Mouse (Mus musculus): Measurements from ENCODE around the gene Ndufa3. TPM values are rescaled to one million over a fixed set of nuclear protein-coding genes. Genes with fewer than 3 reads are reported as not detected.
"Not testable (repeated sequence)": the region's sequence is repeated elsewhere in the genome, so short reads cannot be mapped to it uniquely, and the experiment has no call there.

Ndufa3 gene
- polyA plus RNA-seq, 1 experiment, result 99.6 TPM

DNA sequence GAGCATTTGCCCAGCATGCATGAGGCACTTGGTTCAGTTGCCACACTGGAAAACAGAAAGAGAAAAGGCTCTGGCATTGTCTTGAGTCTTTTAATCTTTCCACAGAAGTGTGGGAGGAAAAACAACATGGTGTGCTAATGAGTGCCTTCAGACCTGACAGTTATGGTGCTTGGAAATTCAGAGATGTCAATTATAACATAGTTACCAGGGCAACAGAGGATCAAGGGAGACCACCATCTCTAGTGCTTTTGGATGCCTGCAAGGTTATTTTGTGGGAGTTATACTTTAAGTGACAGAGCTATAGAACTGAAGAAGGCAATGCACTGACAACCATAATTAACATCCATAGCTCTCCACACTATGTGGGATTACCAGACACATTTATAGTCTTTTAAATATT, 23.3 kb upstream of the Ndufa3 start:
- H3K27ac ChIP-seq (ENCODE audit: control insufficient read depth, insufficient read depth, low read depth, low read length), result no peak overlapping the region
- no peak for TF ChIP-seq POLR2A (IDR thresholded peaks at IDR 0.05; ENCODE audit: control insufficient read depth, low read depth, low read length)
- TF ChIP-seq CTCF (IDR thresholded peaks at IDR 0.05; ENCODE audit: control insufficient read depth, insufficient read depth, insufficient replicate concordance, low read depth, low read length), result no peak
- H3K27me3 ChIP-seq (ENCODE audit: control insufficient read depth, insufficient read depth, low read length), result no peaks in the 10 kb centered on the region
- H3K4me3 ChIP-seq (ENCODE audit: control insufficient read depth, low read depth, low read length), result no peak overlapping the region
- no peaks in the 10 kb centered on the region; the same call in 1 of the 2 replicates for H3K4me1 ChIP-seq (ENCODE audit: control insufficient read depth, insufficient read depth, low read length)
- H3K36me3 ChIP-seq (ENCODE audit: control insufficient read depth, insufficient read depth, low read length), result no peaks in the 10 kb centered on the region

DNA sequence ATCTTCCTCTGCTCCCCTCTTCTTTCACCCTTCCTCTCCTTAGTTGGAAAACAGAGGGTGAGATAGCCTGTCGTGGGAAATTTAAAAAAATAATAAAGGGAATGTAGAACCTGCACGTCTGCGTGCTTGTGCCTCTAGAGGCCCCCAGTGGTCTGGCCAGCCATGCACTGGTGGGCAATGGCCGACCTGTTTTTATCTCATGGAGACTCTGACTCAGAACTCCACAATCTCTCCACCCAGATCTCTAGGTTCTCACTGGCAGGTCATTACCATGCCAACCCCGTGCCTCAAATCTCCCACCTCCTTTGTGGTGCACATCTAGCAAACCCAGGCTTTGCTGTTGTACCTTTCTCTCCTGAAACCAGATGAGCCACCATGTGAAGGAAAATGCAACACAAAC, 22.5 kb upstream of the Ndufa3 start:
- Histone ChIP-seq H3K27me3 (ENCODE audit: control insufficient read depth, insufficient read depth, low read length) (no peaks in the 10 kb centered on the region), H3K27ac (ENCODE audit: control insufficient read depth, insufficient read depth, low read depth, low read length) (no peak overlapping the region), H3K4me1 (ENCODE audit: control insufficient read depth, insufficient read depth, low read length) (no peaks in the 10 kb centered on the region; the same call in 1 of the 2 replicates), H3K4me3 (ENCODE audit: control insufficient read depth, low read depth, low read length) (no peak overlapping the region; the same call in 1 of the 2 replicates), H3K36me3 (ENCODE audit: control insufficient read depth, insufficient read depth, low read length) (no peaks in the 10 kb centered on the region)
- TF ChIP-seq POLR2A (IDR thresholded peaks at IDR 0.05; ENCODE audit: control insufficient read depth, low read depth, low read length), result no peak
- TF ChIP-seq CTCF (IDR thresholded peaks at IDR 0.05; ENCODE audit: control insufficient read depth, insufficient read depth, insufficient replicate concordance, low read depth, low read length), result no peak

DNA sequence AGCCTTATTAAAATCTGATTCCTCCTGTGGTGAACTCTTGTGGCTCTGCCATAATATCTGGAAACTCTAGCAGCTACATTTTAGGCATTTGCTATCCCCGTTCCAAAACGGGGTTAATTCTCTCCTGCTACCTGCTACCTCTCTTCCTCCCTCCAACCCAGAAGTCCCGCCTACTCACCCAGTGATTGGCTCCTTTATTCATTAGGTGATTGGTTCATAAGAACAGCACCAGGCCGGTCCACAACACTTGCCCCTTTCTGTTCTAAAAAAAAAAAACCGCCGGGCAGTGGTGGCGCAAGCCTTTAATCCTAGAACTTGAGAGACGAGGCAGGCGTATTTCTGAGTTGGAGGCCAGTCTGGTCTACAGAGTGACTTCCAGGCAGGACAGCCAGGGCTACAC, 22.0 kb upstream of the Ndufa3 start:
- H3K4me3 ChIP-seq (ENCODE audit: control insufficient read depth, low read depth, low read length), result no peak overlapping the region; the same call in none of the 2 replicates
- no peaks in the 10 kb centered on the region; the same call in 1 of the 2 replicates for H3K4me1 ChIP-seq (ENCODE audit: control insufficient read depth, insufficient read depth, low read length)
- H3K36me3 ChIP-seq (ENCODE audit: control insufficient read depth, insufficient read depth, low read length), result no peaks in the 10 kb centered on the region
- H3K27ac ChIP-seq (ENCODE audit: control insufficient read depth, insufficient read depth, low read depth, low read length), result no peak overlapping the region
- H3K27me3 ChIP-seq (ENCODE audit: control insufficient read depth, insufficient read depth, low read length), result no peaks in the 10 kb centered on the region
- TF ChIP-seq POLR2A (IDR thresholded peaks at IDR 0.05; ENCODE audit: control insufficient read depth, low read depth, low read length) (no peak), CTCF (IDR thresholded peaks at IDR 0.05; ENCODE audit: control insufficient read depth, insufficient read depth, insufficient replicate concordance, low read depth, low read length) (no peak)

DNA sequence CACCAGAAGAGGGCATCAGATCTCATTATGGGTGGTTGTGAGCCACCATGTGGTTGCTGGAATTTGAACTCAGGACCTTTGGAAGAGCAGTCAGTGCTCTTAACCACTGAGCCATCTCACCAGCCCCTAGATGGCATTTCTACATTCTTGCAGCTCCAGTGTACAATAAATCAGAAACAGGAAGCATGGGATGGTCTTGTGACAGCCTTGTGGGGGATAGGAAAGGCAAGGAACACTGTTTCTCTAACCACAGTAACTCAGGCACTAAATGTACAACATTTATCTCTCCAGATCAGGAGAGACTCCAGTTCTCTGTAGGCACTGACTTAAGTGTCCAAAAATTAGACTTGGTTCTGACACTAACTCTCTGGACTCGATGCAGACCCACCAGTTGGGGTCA, 19.4 kb upstream of the Ndufa3 start:
- H3K27ac ChIP-seq (ENCODE audit: control insufficient read depth, insufficient read depth, low read depth, low read length); H3K36me3 ChIP-seq (ENCODE audit: control insufficient read depth, insufficient read depth, low read length); H3K4me3 ChIP-seq (ENCODE audit: control insufficient read depth, low read depth, low read length); H3K4me1 ChIP-seq (ENCODE audit: control insufficient read depth, insufficient read depth, low read length); H3K27me3 ChIP-seq (ENCODE audit: control insufficient read depth, insufficient read depth, low read length): not testable (repeated sequence)

DNA sequence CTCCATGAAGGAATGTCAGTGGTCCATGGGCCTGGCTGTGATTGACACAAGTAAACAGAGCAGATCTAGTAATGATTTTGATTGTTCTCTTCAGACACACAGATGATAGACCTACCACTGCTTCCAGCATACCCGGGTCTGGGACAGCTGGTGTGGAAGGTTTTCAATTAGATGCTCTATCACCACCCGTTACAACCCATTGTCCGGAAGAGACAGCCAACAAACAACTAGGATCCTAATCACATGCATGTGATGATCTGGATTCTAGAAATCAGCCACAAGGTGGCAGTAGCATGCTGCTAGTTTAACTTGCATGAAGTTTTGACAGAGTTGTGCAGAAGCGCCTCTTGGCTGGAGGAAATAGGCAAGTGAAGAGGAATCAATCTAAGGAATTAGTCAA, 16.1 kb upstream of the Ndufa3 start:
- no peak for TF ChIP-seq POLR2A (IDR thresholded peaks at IDR 0.05; ENCODE audit: control insufficient read depth, low read depth, low read length)
- no peak for TF ChIP-seq CTCF (IDR thresholded peaks at IDR 0.05; ENCODE audit: control insufficient read depth, insufficient read depth, insufficient replicate concordance, low read depth, low read length)
- no peaks in the 10 kb centered on the region for H3K27me3 ChIP-seq (ENCODE audit: control insufficient read depth, insufficient read depth, low read length)
- H3K36me3 ChIP-seq (ENCODE audit: control insufficient read depth, insufficient read depth, low read length), result no peaks in the 10 kb centered on the region
- H3K27ac ChIP-seq (ENCODE audit: control insufficient read depth, insufficient read depth, low read depth, low read length), result no peak overlapping the region
- H3K4me1 ChIP-seq (ENCODE audit: control insufficient read depth, insufficient read depth, low read length), result no peaks in the 10 kb centered on the region
- no peak overlapping the region for H3K4me3 ChIP-seq (ENCODE audit: control insufficient read depth, low read depth, low read length)

DNA sequence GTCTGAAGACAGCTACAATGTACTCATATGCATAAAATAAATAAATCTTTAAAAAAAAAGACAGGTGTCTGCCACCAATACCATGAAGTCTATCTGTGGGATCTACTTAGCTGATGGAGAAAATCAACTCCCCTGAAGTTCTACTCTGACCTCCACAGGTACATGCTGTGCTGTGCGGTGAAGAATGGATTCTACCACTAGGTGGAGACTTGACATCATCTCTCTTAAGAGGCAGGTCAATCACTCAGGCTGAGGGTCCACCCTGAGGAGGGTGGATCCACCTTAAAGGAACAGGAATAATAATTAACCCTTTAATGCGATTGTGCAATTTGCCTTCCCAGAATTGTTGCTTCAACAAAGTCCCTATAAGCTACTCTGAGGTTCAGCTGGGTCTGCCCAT, 10.4 kb upstream of the Ndufa3 start:
- H3K36me3 ChIP-seq (ENCODE audit: control insufficient read depth, insufficient read depth, low read length), result no peaks in the 10 kb centered on the region
- H3K4me3 ChIP-seq (ENCODE audit: control insufficient read depth, low read depth, low read length), result no peak overlapping the region
- no peaks in the 10 kb centered on the region for H3K27me3 ChIP-seq (ENCODE audit: control insufficient read depth, insufficient read depth, low read length)
- TF ChIP-seq POLR2A (IDR thresholded peaks at IDR 0.05; ENCODE audit: control insufficient read depth, low read depth, low read length) (no peak), CTCF (IDR thresholded peaks at IDR 0.05; ENCODE audit: control insufficient read depth, insufficient read depth, insufficient replicate concordance, low read depth, low read length) (no peak)
- no peak overlapping the region for H3K27ac ChIP-seq (ENCODE audit: control insufficient read depth, insufficient read depth, low read depth, low read length)
- H3K4me1 ChIP-seq (ENCODE audit: control insufficient read depth, insufficient read depth, low read length), result peaks cover 6% of the 10 kb centered on the region

DNA sequence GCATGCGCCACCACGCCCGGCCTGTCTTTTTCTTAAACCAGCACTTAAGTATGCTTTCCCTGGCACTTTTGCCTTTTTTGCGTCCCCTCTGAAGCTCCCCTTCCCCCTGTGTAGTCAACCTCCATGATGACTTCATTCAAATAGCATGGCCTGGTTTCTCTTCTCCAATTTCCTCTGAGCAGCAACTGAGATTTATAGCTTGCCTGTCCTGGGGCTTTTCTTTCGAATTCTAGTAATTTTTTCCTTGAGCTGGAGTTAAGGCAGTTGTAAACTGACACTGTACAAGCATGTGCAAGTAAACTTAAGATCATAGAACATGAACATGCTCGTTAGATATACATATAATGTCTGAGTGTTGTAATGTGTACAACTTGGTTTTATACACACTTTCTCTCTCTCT, 9.8 kb upstream of the Ndufa3 start:
- Histone ChIP-seq H3K36me3 (ENCODE audit: control insufficient read depth, insufficient read depth, low read length) (no peaks in the 10 kb centered on the region), H3K27ac (ENCODE audit: control insufficient read depth, insufficient read depth, low read depth, low read length) (no peak overlapping the region), H3K4me3 (ENCODE audit: control insufficient read depth, low read depth, low read length) (no peak overlapping the region), H3K4me1 (ENCODE audit: control insufficient read depth, insufficient read depth, low read length) (peaks cover 6% of the 10 kb centered on the region), H3K27me3 (ENCODE audit: control insufficient read depth, insufficient read depth, low read length) (no peaks in the 10 kb centered on the region)
- TF ChIP-seq POLR2A (IDR thresholded peaks at IDR 0.05; ENCODE audit: control insufficient read depth, low read depth, low read length) (no peak), CTCF (IDR thresholded peaks at IDR 0.05; ENCODE audit: control insufficient read depth, insufficient read depth, insufficient replicate concordance, low read depth, low read length) (no peak)

DNA sequence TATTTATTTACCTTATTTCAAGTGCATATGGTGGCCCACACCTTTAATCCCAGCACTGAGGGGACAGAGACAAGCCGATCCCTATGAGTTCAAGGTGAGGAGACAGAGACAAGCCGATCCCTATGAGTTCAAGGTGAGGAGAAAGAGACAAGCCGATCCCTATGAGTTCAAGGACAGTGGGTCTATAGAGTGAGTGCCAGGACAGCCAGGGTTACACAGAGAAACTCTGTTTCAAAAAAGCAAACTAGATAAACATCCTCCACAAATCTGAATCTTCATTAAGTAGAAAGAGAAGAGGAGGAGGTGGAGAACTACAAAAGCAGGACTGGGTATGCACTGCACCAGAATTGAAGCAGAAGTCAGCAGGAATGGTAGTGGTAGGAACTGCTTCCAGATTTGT, 8.5 kb upstream of the Ndufa3 start:
- Histone ChIP-seq H3K4me3 (ENCODE audit: control insufficient read depth, low read depth, low read length) (no peak overlapping the region), H3K27ac (ENCODE audit: control insufficient read depth, insufficient read depth, low read depth, low read length) (no peak overlapping the region), H3K27me3 (ENCODE audit: control insufficient read depth, insufficient read depth, low read length) (no peaks in the 10 kb centered on the region), H3K36me3 (ENCODE audit: control insufficient read depth, insufficient read depth, low read length) (no peaks in the 10 kb centered on the region), H3K4me1 (ENCODE audit: control insufficient read depth, insufficient read depth, low read length) (peaks cover 6% of the 10 kb centered on the region)
- TF ChIP-seq POLR2A (IDR thresholded peaks at IDR 0.05; ENCODE audit: control insufficient read depth, low read depth, low read length) (no peak), CTCF (IDR thresholded peaks at IDR 0.05; ENCODE audit: control insufficient read depth, insufficient read depth, insufficient replicate concordance, low read depth, low read length) (no peak)

Data from testis, adult 2 months (tissue).